In genomic region chr9:72640642-72641041, GRCm38 (mm10) we compare ENCODE assay signal across 9 mouse cellular contexts. TPM values are rescaled to one million over a fixed set of nuclear protein-coding genes. Genes with fewer than 3 reads are reported as not detected.
DNase-seq lines count a peak whose midpoint lies in the region; ATAC-seq and TF ChIP-seq lines count a peak whose summit lies in the region.
"Had no signal": no experiment of that assay in that cellular context is flagged by ENCODE, and none has a peak within 500 bp of the region (broad histone marks: within the 10 kb centered on the region; RNA-seq: fewer than 3 reads in every experiment).

No protein-coding gene starts in this region.

- ATAC-seq in heart, embryonic 13.5 days (ENCODE audit: extremely low read depth, insufficient number of reproducible peaks, low FRiP score, low TSS enrichment) = no peak
- peak; percentile 19; the same call in 1 of the 2 replicates for ATAC-seq in midbrain, embryonic 11.5 days (ENCODE audit: low FRiP score)

- TF ChIP-seq EP300 in MEL (IDR thresholded peaks at IDR 0.05; ENCODE audit: low read depth in 1 of 2, low read length in 2 of 2) = no peak

- H3K4me2 ChIP-seq in heart, embryonic 13.5 days = peak overlapping the region; percentile 75
- H3K4me2 ChIP-seq in midbrain, embryonic 11.5 days = peak overlapping the region; percentile 10; the same call in 1 of the 2 replicates

- no peaks in the 10 kb centered on the region for H3K27me3 ChIP-seq in heart, embryonic 13.5 days (replicated peaks)
- no peaks in the 10 kb centered on the region for H3K27me3 ChIP-seq in MEL (ENCODE audit: control insufficient read depth in 1 of 2, insufficient read depth in 2 of 2, low read length in 2 of 2)
- H3K27me3 ChIP-seq in hindbrain, embryonic 10.5 days (ENCODE audit: insufficient read depth, poor library complexity, severe bottlenecking) = no peaks in the 10 kb centered on the region
- H3K27me3 ChIP-seq in midbrain, embryonic 11.5 days (ENCODE audit: control insufficient read depth, insufficient read depth, low read length) = no peaks in the 10 kb centered on the region

- peak overlapping the region; percentile 98 for H3K27ac ChIP-seq in heart, embryonic 13.5 days (replicated peaks)
- H3K27ac ChIP-seq in MEL (ENCODE audit: control insufficient read depth, low read depth, low read length) = peak overlapping the region; percentile 72
- peak overlapping the region; percentile 96 for H3K27ac ChIP-seq in hindbrain, embryonic 10.5 days
- peak overlapping the region; percentile 97 for H3K27ac ChIP-seq in midbrain, embryonic 11.5 days (ENCODE audit: low read depth, low read length)

- TF ChIP-seq CTCF in MEL (IDR thresholded peaks at IDR 0.05 in 2 of 3, conservative IDR thresholded peaks at IDR 0.05 in 1 of 3; ENCODE audit: control insufficient read depth in 1 of 3, insufficient read depth in 1 of 3, low read depth in 2 of 3, low read length in 3 of 3, poor library complexity in 1 of 3, severe bottlenecking in 1 of 3) = no peak

- no peak for TF ChIP-seq POLR2A in MEL (IDR thresholded peaks at IDR 0.05; ENCODE audit: control insufficient read depth in 1 of 2, insufficient read depth in 1 of 2, low read depth in 1 of 2, low read length in 2 of 2, poor library complexity in 1 of 2)

- no peak for DNase-seq in heart, postnatal 25 days (ENCODE audit: low spot score)
- no peak for DNase-seq in MEL (ENCODE audit: low read depth, low spot score)
- DNase-seq in hindbrain, embryonic 10.5 days (ENCODE audit: low spot score) = no peak
- DNase-seq in midbrain, embryonic 11.5 days (ENCODE audit: low spot score, missing footprints) = no peak
- no peak for DNase-seq in layer of hippocampus, adult 9-10 months (ENCODE audit: low spot score)
- DNase-seq in left cerebral cortex, postnatal 36 days (ENCODE audit: low spot score in 2 of 2) = no peak
- no peak for DNase-seq in adrenal gland, adult (ENCODE audit: inconsistent age in 2 of 2, low spot score in 1 of 2)

- H3K36me3 ChIP-seq in heart, embryonic 13.5 days = no peaks in the 10 kb centered on the region
- peaks cover 0 to 13% of the 10 kb centered on the region in 2 experiments; a peak in 2 of 4 replicates for H3K36me3 ChIP-seq in MEL (ENCODE audit: control insufficient read depth in 1 of 2, insufficient read depth in 2 of 2, low read length in 2 of 2)
- no peaks in the 10 kb centered on the region for H3K36me3 ChIP-seq in hindbrain, embryonic 10.5 days
- no peaks in the 10 kb centered on the region for H3K36me3 ChIP-seq in midbrain, embryonic 11.5 days (ENCODE audit: control insufficient read depth, insufficient read depth, low read length)
- H3K36me3 ChIP-seq: G1E had no signal

- 8% methylated on average over 7 of the region's 7 CpGs for WGBS in heart, embryonic 13.5 days
- WGBS in hindbrain, embryonic 10.5 days = 17% methylated on average over 7 of the region's 7 CpGs
- WGBS in midbrain, embryonic 11.5 days = 11% methylated on average over 7 of the region's 7 CpGs

- peaks cover 45% of the 10 kb centered on the region for H3K4me1 ChIP-seq in heart, embryonic 13.5 days
- peaks cover 7 to 15% of the 10 kb centered on the region in 2 experiments for H3K4me1 ChIP-seq in MEL (ENCODE audit: control insufficient read depth in 1 of 2, insufficient read depth in 2 of 2, low read length in 2 of 2)
- peaks cover 40% of the 10 kb centered on the region for H3K4me1 ChIP-seq in hindbrain, embryonic 10.5 days (replicated peaks)
- peaks cover 16% of the 10 kb centered on the region for H3K4me1 ChIP-seq in midbrain, embryonic 11.5 days (ENCODE audit: control insufficient read depth, insufficient read depth, low read length)

- H3K9ac ChIP-seq in heart, embryonic 13.5 days = peak overlapping the region; percentile 83
- peak overlapping the region; percentile 79 for H3K9ac ChIP-seq in MEL (ENCODE audit: control insufficient read depth, low read depth, low read length, poor library complexity, severe bottlenecking)
- H3K9ac ChIP-seq in midbrain, embryonic 11.5 days (ENCODE audit: low read length) = peak overlapping the region; percentile 72

- no peaks in the 10 kb centered on the region for H3K9me3 ChIP-seq in heart, embryonic 13.5 days
- H3K9me3 ChIP-seq in MEL (replicated peaks; ENCODE audit: insufficient read depth, low read length) = no peaks in the 10 kb centered on the region
- H3K9me3 ChIP-seq in hindbrain, embryonic 10.5 days = no peaks in the 10 kb centered on the region
- no peaks in the 10 kb centered on the region for H3K9me3 ChIP-seq in midbrain, embryonic 11.5 days (ENCODE audit: control insufficient read depth, low read length)

- TF ChIP-seq RAD21 in MEL (IDR thresholded peaks at IDR 0.05; ENCODE audit: low read depth, low read length) = no peak

- peaks cover 2% of the 10 kb centered on the region; the same call in 1 of the 2 replicates for H3K79me2 ChIP-seq in MEL (ENCODE audit: control insufficient read depth, insufficient read depth, low read length, poor library complexity)

- intact Hi-C loops in heart, postnatal 25 days (cut with DNase I) = loop anchor here (2.0 kb wide), 1 partner anchor 22 kb away; the partner anchor contains the start of gene Nedd4
- intact Hi-C loops in left cerebral cortex, postnatal 36 days (cut with DNase I) = loop anchor here (1.0 kb wide), 1 partner anchor 22 kb away; the partner anchor contains the start of gene Nedd4

- H3K4me3 ChIP-seq in heart, embryonic 13.5 days = peak overlapping the region; percentile 46
- H3K4me3 ChIP-seq in MEL (ENCODE audit: control insufficient read depth in 1 of 2, insufficient read depth in 1 of 2, low read depth in 2 of 2, low read length in 2 of 2) = peak overlapping the region; percentile 50 to 58
- peak overlapping the region; percentile 52; the same call in 1 of the 2 replicates for H3K4me3 ChIP-seq in hindbrain, embryonic 10.5 days
- H3K4me3 ChIP-seq in midbrain, embryonic 11.5 days (ENCODE audit: low read depth, low read length) = no peak overlapping the region

TF ChIP-seq in MEL, 35 proteins besides CTCF, POLR2A, EP300 and RAD21:
- TF ChIP-seq SMC3 (IDR thresholded peaks at IDR 0.05; ENCODE audit: low read depth, low read length) = no peak
- no peak for TF ChIP-seq GATA1 (IDR thresholded peaks at IDR 0.05; ENCODE audit: low read depth, low read length)
- no peak for TF ChIP-seq E2F4 (IDR thresholded peaks at IDR 0.05; ENCODE audit: borderline replicate concordance, low read depth, low read length)

RNA-seq across cellular contexts. Expression of gene Nedd4, which starts 21.5 kb away (rescaled TPM):
- polyA plus RNA-seq in heart, embryonic 13.5 days (2015; fragmentation: Nextera tagmentation; extraction: Ambion mirVana) = 468 and 480 TPM in 2 replicates
- 100 to 1,000 TPM; 337 to 377 TPM for total RNA-seq in heart, postnatal 25 days (2021)
- total RNA-seq in MEL (2012; rRNA removed) = 167 and 175 TPM in 2 replicates
- 100 to 1,000 TPM; 216 to 583 TPM for polyA plus RNA-seq in MEL (2012; ENCODE audit: insufficient read depth in 1 of 2, insufficient read length in 2 of 2, low read depth in 1 of 2, low replicate concordance in 2 of 2, missing spikeins in 1 of 2)
- polyA plus RNA-seq in hindbrain, embryonic 10.5 days (2016; fragmentation: Nextera tagmentation; extraction: Ambion mirVana) = 556 and 636 TPM in 2 replicates
- 812 and 869 TPM in 2 replicates for polyA plus RNA-seq in midbrain, embryonic 11.5 days (2014; fragmentation: Nextera tagmentation; extraction: Ambion mirVana)
- total RNA-seq in left cerebral cortex, postnatal 36 days (2021) = 100 to 1,000 TPM; 259 to 289 TPM
